Mouse (Mus musculus): Measurements from ENCODE around the gene Cgas.

Cgas gene

DNA sequence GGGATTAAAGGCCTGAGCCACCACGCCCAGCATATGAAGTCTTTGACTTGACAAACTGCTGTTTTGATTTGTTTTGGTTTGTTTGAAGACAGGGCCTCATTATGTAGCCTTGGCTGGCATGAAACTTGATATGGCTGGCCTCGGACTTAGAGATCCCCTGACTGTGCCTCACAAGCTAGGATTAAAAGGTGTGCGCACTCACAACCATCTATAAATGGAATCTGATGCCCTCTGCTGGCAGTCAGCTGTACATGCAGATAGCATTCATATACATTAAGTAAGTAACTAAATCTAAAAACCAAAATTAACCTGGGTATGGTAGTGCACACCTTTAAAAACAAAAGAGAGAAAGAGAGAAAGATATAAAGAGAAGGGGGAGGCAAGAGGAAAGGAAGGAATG lies 57.1 kb downstream of the Cgas start:
- DNase-seq (ENCODE audit: low spot score in 2 of 2), result no peak

Measured in frontal cortex, postnatal 25 days (tissue).